Comparison of ENCODE assay signal across 7 mouse cellular contexts in genomic region chr5:74066416-74067115, GRCm38 (mm10). TPM values are rescaled to one million over a fixed set of nuclear protein-coding genes. Genes with fewer than 3 reads are reported as not detected.
DNase-seq lines count a peak whose midpoint lies in the region; ATAC-seq lines count a peak whose summit lies in the region.

No protein-coding gene starts in this region.

- H3K27ac ChIP-seq in lung, embryonic 16.5 days (ENCODE audit: low read length), result peak overlapping the region; percentile 97
- peak overlapping the region; percentile 99 for H3K27ac ChIP-seq in stomach, embryonic 16.5 days (ENCODE audit: low read length)

- ATAC-seq in lung, embryonic 16.5 days (ENCODE audit: low read depth), result no peak
- ATAC-seq in stomach, embryonic 16.5 days (ENCODE audit: insufficient read depth, low FRiP score), result no peak

- H3K27me3 ChIP-seq in lung, embryonic 16.5 days (ENCODE audit: control insufficient read depth, insufficient read depth, low read depth, low read length), result no peaks in the 10 kb centered on the region
- no peaks in the 10 kb centered on the region for H3K27me3 ChIP-seq in stomach, embryonic 16.5 days (ENCODE audit: control insufficient read depth, insufficient read depth, low read length)

- peaks cover 44% of the 10 kb centered on the region for H3K4me1 ChIP-seq in lung, embryonic 16.5 days (replicated peaks; ENCODE audit: control insufficient read depth, insufficient read depth, low read length)
- H3K4me1 ChIP-seq in stomach, embryonic 16.5 days (ENCODE audit: control insufficient read depth, insufficient read depth, low read length), result peaks cover 25% of the 10 kb centered on the region

- peak overlapping the region; percentile 79 for H3K4me3 ChIP-seq in lung, embryonic 16.5 days (ENCODE audit: low read length)
- H3K4me3 ChIP-seq in stomach, embryonic 16.5 days (replicated peaks; ENCODE audit: low read length), result peak overlapping the region; percentile 97

- 8% methylated on average over 12 of the region's 12 CpGs for WGBS in lung, embryonic 16.5 days
- WGBS in stomach, embryonic 16.5 days, result 26% methylated on average over 12 of the region's 12 CpGs

- H3K9ac ChIP-seq in lung, embryonic 16.5 days (ENCODE audit: low read length), result peak overlapping the region; percentile 97
- H3K9ac ChIP-seq in stomach, embryonic 16.5 days (ENCODE audit: low read length), result peak overlapping the region; percentile 99

- peak overlapping the region; percentile 75 for H3K4me2 ChIP-seq in lung, embryonic 16.5 days (ENCODE audit: low read depth, low read length)
- peak overlapping the region; percentile 79 for H3K4me2 ChIP-seq in stomach, embryonic 16.5 days (ENCODE audit: low read depth, low read length)

- DNase-seq in R1 (ENCODE audit: low read depth, low spot score), result peak; percentile 29
- peak; percentile 73 to 75 for DNase-seq in cerebellum, adult 18-20 months
- DNase-seq in forelimb bud, embryonic 11.5 days (ENCODE audit: low read depth, low spot score), result peak; percentile 65
- DNase-seq in kidney, adult 8-10 months, result peak; percentile 43 to 46
- DNase-seq in spleen, adult 18-20 months, result no peak

- no peaks in the 10 kb centered on the region for H3K36me3 ChIP-seq in lung, embryonic 16.5 days (ENCODE audit: control insufficient read depth, insufficient read depth, low read length)
- no peaks in the 10 kb centered on the region for H3K36me3 ChIP-seq in stomach, embryonic 16.5 days (ENCODE audit: control insufficient read depth, insufficient read depth, low read length)

- H3K9me3 ChIP-seq in lung, embryonic 16.5 days (ENCODE audit: control insufficient read depth, low read length), result no peaks in the 10 kb centered on the region
- no peaks in the 10 kb centered on the region for H3K9me3 ChIP-seq in stomach, embryonic 16.5 days (replicated peaks; ENCODE audit: control insufficient read depth, low read length)

RNA-seq across cellular contexts. Expression of gene Usp46, which starts 1.7 kb away (rescaled TPM):
- 50.7 and 52.3 TPM in 2 replicates for polyA plus RNA-seq in lung, embryonic 16.5 days (2015; fragmentation: Nextera tagmentation; extraction: Ambion mirVana)
- 32.1 and 32.3 TPM in 2 replicates for polyA plus RNA-seq in stomach, embryonic 16.5 days (2015; fragmentation: Nextera tagmentation; extraction: Ambion mirVana)

Comparison
In these comparisons a context has a peak if more than half of its experiments do, and no peak if none do; other contexts are left out.
1. DNase-seq: peak in R1 (single experiment), cerebellum, adult 18-20 months (2 of 2), forelimb bud, embryonic 11.5 days (single experiment) and kidney, adult 8-10 months (2 of 2); none in spleen, adult 18-20 months (0 of 2).